Mouse (Mus musculus) embryonic facial prominence, embryonic 11.5 days (tissue): ENCODE results near the gene Midn. TPM values are rescaled to one million over a fixed set of nuclear protein-coding genes. Genes with fewer than 3 reads are reported as not detected.

Experiments used
- ATAC-seq: fragments of 200-750 bp; cut with Nextera tagmentation; replicated peaks from 2 replicates; pipeline ENCODE4 v1.8.0; 2017; ENCODE audit warnings: low read depth; ENCODE audit not compliant: insufficient number of reproducible peaks, low FRiP score, low TSS enrichment
- DNase-seq: peaks from one replicate; pipeline ENCODE4 v3.0.0-alpha.2; 2015; ENCODE audit warnings: low spot score
- H3K27ac ChIP-seq: fragments of 300-500 bp; sonication (generic); replicated peaks from 2 replicates; pipeline ENCODE4 v1.5.1; 2014; ENCODE audit warnings: mild to moderate bottlenecking, low read depth, low read length, control low read depth
- H3K27me3 ChIP-seq: fragments of 300-500 bp; sonication (generic); 2 replicates; pipeline ENCODE4 v1.6.1; 2014; ENCODE audit warnings: mild to moderate bottlenecking, low read length, moderate library complexity, mixed read lengths; ENCODE audit not compliant: control insufficient read depth, insufficient read depth
- H3K36me3 ChIP-seq: fragments of 300-500 bp; sonication (generic); replicated peaks from 2 replicates; pipeline ENCODE4 v1.6.1; 2014; ENCODE audit warnings: low read depth, mild to moderate bottlenecking, low read length, moderate library complexity, mixed read lengths; ENCODE audit not compliant: control insufficient read depth, insufficient read depth
- H3K4me1 ChIP-seq: fragments of 300-500 bp; sonication (generic); 2 replicates; pipeline ENCODE4 v1.6.1; 2014; ENCODE audit warnings: low read length, mixed read lengths; ENCODE audit not compliant: control insufficient read depth, insufficient read depth
- H3K4me2 ChIP-seq: fragments of 300-500 bp; sonication (generic); 2 replicates; pipeline ENCODE4 v1.6.1; 2014; ENCODE audit warnings: low read depth, mild to moderate bottlenecking, control low read depth, low read length, moderate library complexity
- H3K4me3 ChIP-seq: fragments of 300-500 bp; sonication (generic); 2 replicates; pipeline ENCODE4 v1.5.1; 2014; ENCODE audit warnings: low read depth, low read length, control low read depth
- H3K9ac ChIP-seq: fragments of 300-500 bp; sonication (generic); replicated peaks from 2 replicates; pipeline ENCODE4 v1.6.1; 2014; ENCODE audit warnings: mild to moderate bottlenecking, control low read depth, low read length
- H3K9me3 ChIP-seq: fragments of 300-500 bp; sonication (generic); replicated peaks from 2 replicates; pipeline ENCODE4 v1.6.1; 2016; ENCODE audit warnings: mild to moderate bottlenecking, low read length, inconsistent platforms, mixed read lengths; ENCODE audit not compliant: control insufficient read depth
- WGBS: fragments of 180-500 bp; shearing (Covaris S2); extraction: QIAGEN DNeasy Blood & Tissue Kit; methylation state at CpG from one replicate; pipeline ENCODE4 v1.1.7; 2014; 5-methylcytosine and 5-hydroxymethylcytosine counted together
- polyA plus RNA-seq: library from polyadenylated mRNA; unstranded; fragments of >200 nt; fragmentation: Nextera tagmentation; extraction: Ambion mirVana; gene quantifications from 2 replicates; pipeline ENCODE4 v1.2.1, GENCODE M21; 2014

The Midn gene
- polyA plus RNA-seq, 1 experiment from 2014 or later = 62.1 TPM

DNA sequence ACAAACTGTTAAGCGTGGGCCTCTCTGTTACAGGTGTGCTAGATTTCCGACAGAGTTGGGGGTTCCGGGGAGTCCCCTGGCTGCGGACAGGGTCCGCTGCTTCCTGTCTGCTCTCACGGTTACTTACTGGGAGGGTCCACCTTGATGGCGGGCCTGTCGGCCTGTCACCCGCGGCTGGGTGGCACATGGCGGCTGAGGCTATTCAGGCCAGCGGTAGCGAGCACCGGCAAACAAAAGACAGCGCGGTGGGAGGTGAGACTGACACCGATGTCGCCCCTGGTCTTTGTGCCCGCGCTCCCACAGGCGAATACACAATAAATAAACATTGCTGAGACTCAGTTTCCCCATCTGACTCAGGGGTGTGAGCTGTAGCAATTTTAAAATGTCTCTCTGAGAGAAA, 41.9 kb downstream of the Midn start:
- Histone ChIP-seq H3K27me3 (peaks cover 28% of the 10 kb centered on the region), H3K9ac (peak overlapping the region; percentile 59), H3K4me2 (peak overlapping the region; percentile 78), H3K27ac (no peak overlapping the region), H3K4me1 (0 out of 2 replicates have a peak, but pooled peaks cover 2% of the 10 kb centered on the region), H3K9me3 (no peaks in the 10 kb centered on the region), H3K4me3 (peak overlapping the region; percentile 36), H3K36me3 (peaks cover 2% of the 10 kb centered on the region; the same call in 1 of the 2 replicates)
- no peak for ATAC-seq
- no peak for DNase-seq
- WGBS = 4% methylated on average over 21 of the region's 21 CpGs

GRCm38 (mm10) chr10:80190491-80191051, 42.5 kb downstream of the Midn start:
- H3K27me3 ChIP-seq = peaks cover 28% of the 10 kb centered on the region

DNA sequence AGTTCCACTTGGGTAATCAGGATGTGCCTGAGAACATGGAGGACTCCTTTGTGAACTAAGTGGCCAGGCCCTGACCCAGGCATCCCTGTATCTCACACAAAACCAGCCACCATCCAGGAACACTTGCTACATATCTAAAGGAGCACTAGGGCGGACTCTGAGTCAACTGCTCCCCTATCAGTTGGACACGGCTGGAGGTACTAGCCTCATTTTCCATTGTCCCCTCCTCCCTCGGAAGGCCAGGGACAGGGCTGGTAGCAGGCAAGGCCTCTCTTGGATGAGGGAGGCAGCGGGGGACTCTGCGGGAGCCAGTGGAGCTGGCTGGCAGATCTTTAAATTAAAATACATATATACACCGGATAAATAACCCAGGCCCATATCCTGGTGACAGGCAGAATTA, 45.9 kb downstream of the Midn start:
- H3K4me1 ChIP-seq = 0 out of 2 replicates have a peak, but pooled peaks cover 2% of the 10 kb centered on the region
- WGBS = 77% methylated on average over 6 of the region's 6 CpGs
- H3K36me3 ChIP-seq = peaks cover 2% of the 10 kb centered on the region; the same call in 1 of the 2 replicates
- H3K27me3 ChIP-seq = peaks cover 22% of the 10 kb centered on the region
- no peak overlapping the region for H3K4me3 ChIP-seq
- no peak overlapping the region for H3K9ac ChIP-seq
- DNase-seq (no peak), ATAC-seq (no peak)
- no peak overlapping the region for H3K4me2 ChIP-seq
- H3K9me3 ChIP-seq = no peaks in the 10 kb centered on the region
- H3K27ac ChIP-seq = no peak overlapping the region

More at GRCm38 (mm10) chr10:80190491-80191051, 42.5 kb downstream of the Midn start:
- under 1% methylated on average over 48 of the region's 48 CpGs for WGBS
- Histone ChIP-seq H3K9me3 (no peaks in the 10 kb centered on the region), H3K4me2 (peak overlapping the region; percentile 78), H3K4me3 (peak overlapping the region; percentile 36), H3K4me1 (0 out of 2 replicates have a peak, but pooled peaks cover 2% of the 10 kb centered on the region), H3K9ac (peak overlapping the region; percentile 59), H3K36me3 (peaks cover 2% of the 10 kb centered on the region; the same call in 1 of the 2 replicates), H3K27ac (no peak overlapping the region)
- peak; percentile 46; the same call in 1 of the 2 replicates for ATAC-seq
- DNase-seq = peak; percentile 54

GRCm38 (mm10) chr10:80194441-80194840, 46.4 kb downstream of the Midn start:
- H3K27ac ChIP-seq = no peak overlapping the region
- no peak overlapping the region for H3K4me2 ChIP-seq
- WGBS = 43% methylated on average over 8 of the region's 8 CpGs
- H3K9me3 ChIP-seq = no peaks in the 10 kb centered on the region
- DNase-seq (no peak), ATAC-seq (no peak)
- 0 out of 2 replicates have a peak overlapping the region, but pooled peaks have one; percentile 9 for H3K9ac ChIP-seq
- no peaks in the 10 kb centered on the region for H3K36me3 ChIP-seq
- 0 out of 2 replicates have a peak, but pooled peaks cover 2% of the 10 kb centered on the region for H3K4me1 ChIP-seq
- H3K4me3 ChIP-seq = no peak overlapping the region
- H3K27me3 ChIP-seq = peaks cover 19% of the 10 kb centered on the region

- Histone ChIP-seq H3K9me3 (no peaks in the 10 kb centered on the region), H3K4me2 (no peak overlapping the region), H3K36me3 (no peaks in the 10 kb centered on the region), H3K4me1 (no peaks in the 10 kb centered on the region; the same call in 1 of the 2 replicates), H3K9ac (no peak overlapping the region), H3K27me3 (peaks cover 5% of the 10 kb centered on the region), H3K27ac (no peak overlapping the region), H3K4me3 (no peak overlapping the region)
- ATAC-seq = no peak
- no peak for DNase-seq
- WGBS = 87% methylated on average over 1 of the region's 1 CpGs
Measured at GRCm38 (mm10) chr10:80196167-80196566, 48.1 kb downstream of the Midn start.

GRCm38 (mm10) chr10:80196778-80197581, 48.9 kb downstream of the Midn start:
- Histone ChIP-seq H3K27ac (no peak overlapping the region), H3K9me3 (no peaks in the 10 kb centered on the region), H3K27me3 (peaks cover 2% of the 10 kb centered on the region; the same call in 1 of the 2 replicates), H3K4me2 (no peak overlapping the region), H3K4me3 (no peak overlapping the region), H3K9ac (no peak overlapping the region), H3K4me1 (no peaks in the 10 kb centered on the region; the same call in 1 of the 2 replicates), H3K36me3 (no peaks in the 10 kb centered on the region)
- WGBS = 49% methylated on average over 33 of the region's 33 CpGs
- DNase-seq (no peak), ATAC-seq (no peak)

DNA sequence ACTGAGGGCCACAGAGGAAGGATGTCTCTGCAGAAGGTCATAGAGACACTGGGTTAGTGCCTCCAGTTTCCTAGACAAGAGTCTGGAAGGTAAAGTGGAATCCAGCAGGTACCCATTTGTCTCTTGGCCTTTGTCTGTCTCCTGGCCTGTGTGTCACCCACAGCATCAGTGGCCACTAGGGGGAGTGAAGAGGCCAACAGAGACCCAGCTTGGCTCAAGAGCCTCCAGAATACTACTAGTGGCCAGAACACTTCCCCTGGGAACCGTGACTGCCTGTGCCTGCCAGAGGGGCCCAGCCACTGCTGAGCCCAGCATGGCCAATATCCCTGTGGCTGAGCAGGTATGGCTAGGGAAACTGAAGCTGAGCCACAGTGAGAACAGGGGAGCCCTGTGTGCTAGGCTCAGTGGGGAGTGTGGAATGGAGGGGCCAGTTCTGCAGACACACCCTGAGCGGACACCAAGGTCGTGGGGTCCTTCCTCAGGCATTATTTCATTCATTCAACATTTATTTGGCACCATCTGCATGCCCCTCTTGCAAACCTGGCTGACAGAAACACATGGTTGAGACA, 51.5 kb downstream of the Midn start:
- H3K4me1 ChIP-seq = no peaks in the 10 kb centered on the region; the same call in 1 of the 2 replicates

More for the DNA sequence above, 51.5 kb downstream of the Midn start:
- Histone ChIP-seq H3K4me2 (no peak overlapping the region), H3K27ac (no peak overlapping the region), H3K36me3 (no peaks in the 10 kb centered on the region), H3K27me3 (no peaks in the 10 kb centered on the region), H3K9ac (peak overlapping the region; percentile 28; the same call in 1 of the 2 replicates), H3K9me3 (no peaks in the 10 kb centered on the region), H3K4me3 (no peak overlapping the region)
- WGBS = 52% methylated on average over 3 of the region's 3 CpGs
- ATAC-seq (peak; percentile 63; the same call in 1 of the 2 replicates), DNase-seq (peak; percentile 91)
